Mouse (Mus musculus): ENCODE data around the gene Slc51b.

GRCm38 (mm10) chr9:65393606-65394005, 29.1 kb downstream of the Slc51b start:
- TF ChIP-seq CTCF (IDR thresholded peaks at IDR 0.05; ENCODE audit: low read depth), result no peak
- TF ChIP-seq EP300 (optimal IDR thresholded peaks at IDR 0.05), result no peak

Data from stomach, postnatal 0 days (tissue).